Mouse (Mus musculus) heart, postnatal 0 days (tissue): Measurements from ENCODE around the gene Birc3.

ENCODE experiments used
- CTCF ChIP-seq: IDR thresholded peaks from 2 replicates; pipeline ENCODE4 v1.5.1; 2016; ENCODE audit warnings: antibody characterized with exemption, control low read depth, low read depth
- EP300 ChIP-seq: IDR thresholded peaks from 2 replicates; pipeline ENCODE4 v1.6.1; 2016; ENCODE audit warnings: antibody characterized with exemption, low read depth

DNA sequence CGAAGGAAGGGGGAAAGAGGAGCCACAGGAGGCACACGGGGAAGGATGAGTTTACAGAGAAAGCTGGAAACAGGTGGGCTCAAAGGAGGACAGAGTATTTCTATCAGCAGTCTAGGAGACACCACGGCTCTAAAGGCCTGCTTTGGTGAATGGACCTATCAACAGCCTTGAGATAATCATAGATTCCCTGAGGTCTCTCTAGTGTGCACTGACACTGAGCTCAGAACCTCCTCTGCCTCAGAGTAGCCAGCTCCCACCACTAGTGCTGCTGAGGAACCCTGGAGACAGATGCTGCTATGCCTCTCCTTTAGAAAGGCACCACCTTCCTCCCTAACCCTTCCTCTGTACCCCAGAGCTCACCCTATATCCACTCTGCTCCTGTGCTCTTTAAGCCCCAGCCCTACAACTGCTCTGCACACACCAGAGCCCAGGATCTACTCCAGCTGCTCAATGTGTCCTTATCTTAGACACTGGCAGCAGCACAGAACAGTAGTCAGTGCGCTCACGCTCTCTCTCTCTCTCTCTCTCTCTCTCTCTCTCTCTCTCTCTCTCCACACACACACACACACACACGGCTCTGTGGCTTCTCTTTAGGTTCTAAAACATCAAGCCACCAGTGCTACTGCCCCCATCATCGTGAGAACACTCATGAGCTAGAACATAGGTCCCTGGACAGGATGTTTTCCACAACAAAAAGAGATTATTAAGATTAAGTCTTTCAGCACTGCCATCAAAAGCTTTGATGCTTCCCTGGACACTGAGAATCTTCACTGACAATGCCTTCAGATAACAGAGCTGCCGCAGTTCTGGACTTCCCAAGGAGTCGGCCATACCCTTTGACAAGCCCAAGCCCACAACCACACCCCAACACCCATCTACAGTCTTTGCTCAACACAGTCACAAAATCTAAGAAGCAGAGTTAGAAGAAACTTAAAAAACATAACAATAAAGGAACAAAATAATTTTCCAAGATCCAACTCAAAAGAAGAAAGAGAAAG is 43.2 kb downstream of the Birc3 start:
- TF ChIP-seq CTCF (no peak), EP300 (no peak)
